Mouse (Mus musculus): ENCODE measurements around the gene Rnft2.

Rnft2 gene

DNA sequence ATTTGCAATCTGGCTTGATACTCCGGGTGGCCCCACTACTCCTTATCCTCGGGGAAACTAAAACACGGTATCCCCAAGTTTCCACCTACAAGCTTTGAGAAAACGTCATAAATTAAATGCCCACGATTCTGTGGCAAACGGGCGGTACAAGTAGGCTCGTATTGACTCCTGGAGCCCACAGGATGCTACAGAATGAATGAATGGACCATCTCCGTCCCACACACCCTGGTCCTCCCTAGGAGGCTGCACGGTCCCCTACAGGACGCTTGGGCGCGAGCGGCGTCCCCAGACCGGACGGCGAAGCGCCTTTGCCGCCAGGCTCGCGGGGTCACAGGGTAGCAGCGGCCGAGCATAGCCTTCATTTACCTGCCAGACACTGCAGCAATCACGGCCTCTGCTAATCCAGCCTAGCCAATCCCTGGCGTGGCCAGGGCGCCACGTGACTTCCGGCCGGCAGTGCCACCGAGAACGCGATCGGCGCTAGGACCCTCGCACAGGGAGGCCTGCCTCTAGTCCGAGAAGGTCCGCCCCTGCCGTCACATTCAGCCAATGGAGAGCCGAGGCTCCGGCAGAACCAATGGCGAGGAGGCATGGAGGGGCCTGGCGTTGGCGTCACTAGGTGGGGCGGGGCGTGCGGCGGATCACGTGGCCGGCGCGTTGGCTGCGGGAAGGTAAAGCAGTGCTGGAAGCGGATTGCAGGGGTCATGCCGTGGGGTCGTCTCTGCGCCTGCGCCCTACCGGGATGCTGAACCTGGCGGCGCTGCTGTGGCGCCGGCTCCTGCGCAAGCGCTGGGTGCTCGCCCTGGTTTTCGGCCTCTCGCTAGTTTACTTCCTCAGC is at the start of gene Rnft2, which contains the start of gene 2410131K14Rik:
Gene Rnft2 (minus strand): TSS at position 511 of the 838 bp plus-strand sequence.
Gene 2410131K14Rik (plus strand): TSS at position 622 of the 838 bp plus-strand sequence.
- DNase-seq, result peak; percentile 100

DNA sequence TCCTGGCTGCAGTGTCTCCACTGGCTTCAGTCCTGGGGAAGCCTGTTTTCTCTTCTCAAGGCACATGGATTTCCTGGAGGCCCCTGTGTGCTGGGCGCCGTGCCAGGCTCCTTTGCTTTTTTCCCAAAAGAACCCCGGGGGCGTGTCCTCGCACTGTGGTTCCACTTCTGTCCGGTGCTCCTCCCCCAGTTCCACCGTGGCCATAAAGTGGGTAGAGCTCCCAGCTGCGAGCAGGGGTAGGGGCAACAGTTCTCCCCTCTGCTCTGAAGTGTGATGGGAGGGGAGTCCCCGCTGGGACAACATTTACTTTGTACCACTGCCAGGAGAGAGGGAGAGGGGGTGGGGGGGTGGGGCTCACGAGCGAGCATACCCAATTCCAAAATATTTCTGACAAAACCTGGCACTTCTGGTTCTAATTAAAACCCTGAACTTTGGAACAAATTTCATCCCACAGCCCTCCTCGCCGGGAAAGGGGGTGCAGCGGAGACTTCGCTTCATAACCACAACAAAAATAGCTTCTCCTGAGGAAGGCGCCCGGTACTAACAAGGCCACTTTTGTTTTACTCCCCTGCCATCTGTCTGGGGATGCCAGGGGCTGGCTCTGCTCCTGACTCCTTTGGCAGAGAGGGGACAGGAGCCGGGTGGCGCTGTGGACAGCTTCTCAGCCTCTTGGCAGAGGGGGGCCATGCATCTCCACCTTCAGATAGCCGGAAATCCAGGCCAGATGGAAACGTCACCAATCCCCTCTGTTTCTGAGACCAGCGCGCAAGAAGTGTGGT is 49.4 kb upstream of the Rnft2 start:
- DNase-seq, result peak; percentile 82

DNA sequence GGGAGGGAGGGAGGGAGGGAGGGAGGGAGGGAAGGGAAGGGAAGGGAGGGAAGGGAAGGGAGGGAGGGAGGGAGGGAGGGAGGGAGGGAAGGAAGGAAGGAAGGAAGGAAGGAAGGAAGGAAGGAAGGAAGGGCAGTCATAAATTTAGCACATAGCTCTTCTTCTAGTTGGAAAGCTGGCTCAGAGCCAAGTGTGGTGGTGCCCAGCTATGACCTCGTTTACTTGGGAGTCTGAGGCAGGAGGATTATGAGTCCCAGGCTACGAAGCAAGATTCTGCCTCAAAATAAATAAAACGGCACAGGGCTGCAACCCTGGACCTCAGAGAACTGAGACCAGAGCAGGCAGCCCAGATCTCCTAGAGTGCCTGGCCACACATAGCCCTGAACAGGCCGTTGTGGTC is 47.6 kb upstream of the Rnft2 start:
- no peak for DNase-seq

DNA sequence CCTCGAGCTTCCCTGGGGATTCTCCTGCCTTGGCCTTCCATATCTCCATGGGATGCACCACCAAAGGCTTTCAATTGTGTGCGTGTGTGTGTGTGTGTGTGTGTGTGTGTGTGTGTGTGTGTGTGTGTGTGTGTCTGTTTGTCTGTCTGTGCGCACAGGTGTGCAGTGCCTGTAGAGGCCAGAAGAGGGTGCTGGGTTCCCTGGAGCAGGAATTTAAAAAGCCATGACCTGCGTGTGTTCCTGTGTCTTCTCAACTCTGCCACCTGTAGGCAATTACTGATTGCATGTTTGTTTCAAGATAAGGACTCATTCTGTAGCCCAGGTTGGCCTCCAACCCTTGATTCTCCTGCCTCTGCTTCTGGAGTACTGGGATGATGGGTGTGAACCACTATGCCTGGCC is 46.5 kb upstream of the Rnft2 start:
- no peak for DNase-seq

DNA sequence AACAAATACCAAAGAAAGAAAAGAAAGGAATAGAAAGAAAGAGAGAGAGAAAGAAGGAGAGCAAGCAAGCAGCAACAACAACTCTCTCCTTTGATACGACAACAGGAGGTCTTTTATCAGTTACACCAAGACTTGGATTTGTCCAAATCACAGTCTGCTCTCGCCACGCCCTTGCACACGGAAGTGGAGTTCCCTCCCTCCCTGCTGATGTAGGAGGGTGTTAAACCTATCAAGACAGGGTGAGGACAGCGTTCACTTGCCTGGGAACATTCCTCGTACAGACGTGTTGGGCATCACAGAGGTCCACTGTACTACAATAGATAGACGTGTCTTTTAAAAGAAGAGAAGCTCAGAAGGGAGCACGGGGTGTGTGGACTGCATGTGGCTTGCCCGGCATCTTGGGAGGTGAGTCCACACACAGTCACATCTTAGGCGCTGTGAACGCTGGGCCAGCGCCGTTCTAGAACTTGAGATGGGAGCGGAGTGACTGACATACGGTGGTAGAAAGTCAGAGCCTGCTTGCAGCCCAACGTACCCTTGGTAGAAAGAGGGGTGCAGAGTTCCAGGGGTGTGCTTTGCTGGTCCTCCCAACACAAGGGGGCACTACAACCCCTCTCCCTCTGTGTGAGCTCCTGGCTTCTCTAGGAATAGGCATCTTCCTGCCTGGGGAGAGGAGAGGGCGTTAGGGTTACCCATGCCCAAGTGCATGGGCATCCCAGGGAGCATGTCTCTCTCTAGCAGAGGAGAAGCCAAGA is 33.0 kb upstream of the Rnft2 start:
- no peak for DNase-seq

DNA sequence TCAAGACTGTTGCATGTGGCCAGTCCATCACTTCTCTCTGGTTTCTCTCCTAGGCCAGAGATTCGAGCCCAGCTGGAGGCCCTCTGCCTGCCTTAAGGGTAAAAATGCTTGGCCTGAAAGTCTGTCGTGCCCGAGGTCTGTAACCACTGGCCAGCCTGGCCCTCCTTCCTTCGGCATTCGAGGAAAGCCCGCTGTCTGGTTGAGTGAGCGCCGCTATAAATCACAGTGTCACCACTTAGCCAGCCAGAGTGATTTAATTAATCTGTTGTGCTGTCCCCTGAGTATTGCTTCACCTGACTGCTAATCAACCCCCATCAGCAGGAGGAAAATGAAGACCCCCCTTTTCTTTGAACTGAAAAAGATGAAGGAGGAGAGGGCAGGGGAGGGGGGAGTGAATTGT is 31.8 kb upstream of the Rnft2 start:
- DNase-seq, result no peak

DNA sequence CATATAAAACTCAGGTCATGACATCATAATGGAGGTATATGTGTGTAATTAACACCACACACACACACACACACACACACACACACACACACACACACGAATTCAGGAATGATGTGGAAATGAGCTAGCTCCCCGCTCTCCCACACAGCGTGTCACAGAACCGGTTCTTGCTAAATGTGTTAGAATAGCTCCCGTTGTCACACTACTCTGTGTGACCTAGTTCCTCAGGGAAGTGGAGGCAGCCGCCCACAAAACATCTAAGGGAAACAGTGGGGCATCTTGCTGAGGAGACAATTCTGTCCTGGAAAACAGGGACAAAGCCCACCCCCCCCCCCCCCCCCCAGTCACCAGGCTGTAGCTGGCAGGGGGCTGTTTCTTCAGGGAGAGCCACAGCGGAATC is 31.4 kb upstream of the Rnft2 start:
- no peak for DNase-seq

DNA sequence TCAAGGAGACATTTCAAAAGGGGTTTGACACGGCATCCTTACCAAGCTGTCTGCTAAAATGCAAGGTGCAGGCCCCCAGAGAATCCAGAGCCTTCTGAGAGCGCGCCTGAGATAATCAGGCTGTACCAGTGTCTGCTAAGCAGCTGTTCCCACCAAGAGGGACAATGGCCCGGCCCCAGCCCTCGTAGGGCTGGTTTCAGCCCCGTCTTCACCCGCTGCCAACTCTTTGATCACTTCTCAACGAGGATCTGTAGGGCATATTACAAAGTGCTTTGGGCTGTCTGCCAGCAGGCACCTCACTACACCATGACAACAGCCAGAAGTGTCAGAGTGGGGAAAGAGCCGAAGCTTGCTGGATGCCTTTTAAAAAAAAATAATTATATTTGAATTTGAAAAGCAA is 29.6 kb upstream of the Rnft2 start:
- no peak for DNase-seq

DNA sequence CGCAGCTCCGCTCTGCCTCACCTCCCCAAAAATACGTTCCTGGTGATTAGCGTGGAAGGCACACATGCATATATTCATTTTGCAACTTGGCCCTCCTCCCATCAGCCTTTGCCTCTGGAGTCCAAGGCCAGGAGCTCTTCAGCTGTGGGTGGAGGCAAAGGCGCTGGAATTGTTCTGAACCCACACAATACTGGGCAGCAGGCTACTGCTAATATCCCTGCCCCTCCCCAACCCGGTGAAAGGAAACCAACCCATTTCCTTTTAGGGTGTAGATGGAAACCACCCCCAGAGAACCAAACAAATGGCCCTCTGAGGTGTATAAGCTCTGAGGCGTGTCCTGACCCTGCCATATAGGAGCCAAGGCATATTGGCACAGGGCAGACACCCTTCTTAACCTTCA is 28.5 kb upstream of the Rnft2 start:
- no peak for DNase-seq

DNA sequence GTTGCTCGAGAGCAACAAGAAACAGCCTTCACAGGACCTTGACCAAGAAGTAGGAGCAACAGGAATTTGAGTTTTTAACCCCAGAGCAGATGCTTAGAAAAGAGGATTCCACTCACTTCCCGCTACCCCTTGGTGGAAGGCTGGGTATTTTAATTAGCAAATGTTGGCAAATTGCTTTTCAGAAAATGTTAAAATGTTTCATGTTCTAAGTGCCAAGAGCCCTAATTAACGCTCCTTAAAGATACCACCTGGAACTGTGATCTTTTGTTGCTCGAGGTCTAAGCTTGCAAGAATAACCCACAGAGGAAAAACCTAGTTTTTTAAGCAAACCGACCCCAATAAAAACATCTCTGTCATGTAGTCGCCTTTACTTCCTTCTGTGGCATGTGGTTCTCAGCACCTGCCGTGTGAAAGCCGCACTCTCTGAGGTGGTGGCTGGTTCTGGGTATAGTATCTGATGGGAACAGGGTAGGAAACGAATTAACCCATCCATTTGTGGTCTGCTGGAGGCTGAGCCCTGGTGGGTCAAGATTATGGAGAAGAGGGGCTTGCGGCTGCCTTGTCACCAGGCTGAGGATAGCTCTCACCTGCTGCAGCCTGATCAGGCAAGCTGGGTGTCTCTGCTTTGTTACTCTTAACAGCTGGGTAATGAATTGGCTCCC is 26.7 kb upstream of the Rnft2 start:
- no peak for DNase-seq

DNA sequence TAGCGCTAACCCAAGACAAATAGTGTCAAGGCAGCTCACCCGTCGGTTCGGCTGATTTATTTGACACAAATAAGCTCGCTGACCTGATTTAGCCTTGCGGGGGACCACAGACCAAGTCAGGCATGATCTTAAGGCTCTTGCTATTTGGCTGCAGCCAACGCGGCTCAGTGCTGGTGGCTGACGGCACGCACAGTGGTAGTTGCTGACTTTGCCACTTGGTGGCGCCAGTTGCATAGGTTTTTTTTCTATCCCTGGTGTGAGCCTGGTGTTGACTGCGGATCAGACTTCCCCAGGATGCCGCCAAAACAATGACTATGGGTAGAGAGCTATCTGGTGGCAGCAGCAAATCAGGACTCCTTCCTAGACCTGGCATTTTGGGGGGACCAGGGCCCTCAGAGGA is 24.1 kb upstream of the Rnft2 start:
- DNase-seq, result peak; percentile 87

DNA sequence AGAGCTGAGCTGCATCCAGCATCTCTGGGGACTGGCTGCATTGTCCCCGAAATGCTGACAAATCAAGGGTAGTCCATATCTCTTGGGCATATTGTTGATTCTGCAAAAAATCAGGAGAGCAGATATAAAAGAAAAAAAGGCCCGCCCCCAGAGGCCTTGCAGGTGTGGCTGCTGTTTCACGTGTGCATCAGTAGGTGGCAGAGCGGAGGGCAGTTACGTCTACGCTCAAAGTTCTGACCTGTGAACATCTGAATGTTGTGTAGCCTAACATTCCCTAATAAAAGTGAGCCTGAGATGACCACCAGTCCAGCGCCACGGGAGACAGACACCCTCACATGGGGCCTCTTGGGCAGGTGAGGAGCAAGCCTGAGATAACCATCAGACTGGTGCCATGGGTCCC is 21.4 kb upstream of the Rnft2 start:
- no peak for DNase-seq

DNA sequence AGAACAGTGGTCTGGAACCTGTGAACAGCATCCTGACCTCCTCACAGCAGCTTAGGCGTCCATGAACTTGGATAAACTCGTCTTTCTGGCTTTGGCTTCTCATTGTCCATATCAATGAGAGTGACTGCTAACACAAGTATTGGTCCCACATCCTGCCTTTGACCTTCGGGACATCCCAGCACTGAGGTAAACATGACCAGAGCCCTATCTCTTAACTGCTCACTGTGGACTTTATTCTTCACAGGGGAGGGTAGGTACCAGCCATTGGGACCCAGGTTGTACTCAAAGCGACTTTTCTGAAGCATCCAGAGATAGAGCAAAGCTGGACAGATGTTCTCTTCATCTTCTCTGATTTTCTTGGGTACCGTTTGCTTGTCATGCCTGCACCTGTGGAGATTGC is 20.4 kb upstream of the Rnft2 start:
- DNase-seq, result no peak

DNA sequence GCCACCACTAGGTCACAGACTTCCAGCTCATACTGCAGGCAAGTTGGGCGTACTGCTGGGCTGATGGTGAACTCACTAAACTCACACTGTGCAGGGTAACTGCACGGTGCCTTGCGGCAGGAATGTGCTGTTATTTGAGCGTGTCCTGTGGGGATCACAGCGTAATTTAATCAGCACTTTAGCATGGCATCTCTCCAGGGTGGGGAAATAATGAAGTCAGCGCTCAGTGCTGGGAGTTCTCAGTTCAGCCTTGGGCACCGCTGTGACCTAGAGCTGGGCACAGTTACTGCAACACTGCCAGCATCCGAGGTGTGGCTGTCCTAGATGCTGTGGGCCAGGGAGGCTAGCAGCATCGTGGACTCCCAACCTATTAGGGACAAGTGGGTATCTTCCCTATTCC is 19.4 kb upstream of the Rnft2 start:
- DNase-seq, result peak; percentile 36

DNA sequence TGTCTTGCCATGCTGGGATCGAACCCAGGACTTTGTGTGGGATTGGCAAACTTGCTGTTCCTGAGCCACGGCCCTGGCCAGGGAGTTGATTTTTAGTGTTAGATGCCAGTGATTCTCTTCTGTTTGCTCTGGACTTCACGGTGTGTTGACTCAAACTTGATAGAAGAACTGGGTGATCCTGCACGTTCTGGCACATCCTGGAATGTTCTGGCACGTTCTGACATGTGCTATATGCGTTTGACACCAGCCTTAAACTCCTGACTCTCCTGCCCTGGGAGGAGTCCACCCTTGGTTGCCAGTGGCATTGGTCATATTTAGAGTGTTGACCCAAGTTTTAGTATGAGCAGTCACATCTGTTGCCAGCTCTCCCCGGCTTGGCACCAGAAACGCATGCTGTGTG is 17.5 kb upstream of the Rnft2 start:
- DNase-seq, result no peak

DNA sequence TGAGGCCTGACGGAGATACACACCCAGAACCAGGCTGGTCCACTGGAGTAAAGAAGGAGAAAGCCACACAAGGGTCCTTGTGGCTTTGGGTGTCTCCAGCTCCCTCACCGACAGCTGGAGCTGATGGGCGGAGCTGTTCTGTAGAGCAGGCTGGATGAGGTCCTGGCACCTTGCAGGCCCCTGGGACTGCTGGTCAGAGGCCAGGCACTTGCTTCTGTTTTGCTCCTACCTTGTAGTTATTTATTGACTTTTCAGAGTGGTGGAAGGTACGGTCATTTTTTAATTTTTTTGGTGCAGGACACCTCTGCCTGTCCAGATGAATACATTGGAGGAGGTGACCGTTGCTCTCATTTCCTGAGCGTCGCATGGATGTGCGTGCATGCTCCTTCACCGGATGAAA is 16.3 kb upstream of the Rnft2 start:
- DNase-seq, result no peak

DNA sequence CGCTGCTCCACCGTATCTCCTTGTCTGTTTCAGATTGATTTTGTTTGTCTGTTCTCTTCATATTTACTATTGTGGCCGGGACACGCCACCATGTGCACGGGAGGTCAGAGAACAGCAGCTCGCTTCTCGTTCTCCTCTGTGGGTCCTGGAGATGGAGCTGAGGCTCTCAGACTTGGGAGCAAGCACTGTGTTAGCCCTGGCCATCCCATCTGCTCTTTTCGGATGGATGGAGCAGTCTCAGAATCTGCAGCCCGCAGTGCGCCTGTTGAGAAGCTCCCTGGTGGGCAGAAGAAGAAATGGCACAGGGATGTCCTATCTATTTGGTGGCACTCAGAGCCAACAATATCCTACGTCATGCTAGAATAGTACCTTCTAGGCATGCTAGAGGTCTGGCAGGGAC is 15.7 kb upstream of the Rnft2 start:
- peak; percentile 72 for DNase-seq

DNA sequence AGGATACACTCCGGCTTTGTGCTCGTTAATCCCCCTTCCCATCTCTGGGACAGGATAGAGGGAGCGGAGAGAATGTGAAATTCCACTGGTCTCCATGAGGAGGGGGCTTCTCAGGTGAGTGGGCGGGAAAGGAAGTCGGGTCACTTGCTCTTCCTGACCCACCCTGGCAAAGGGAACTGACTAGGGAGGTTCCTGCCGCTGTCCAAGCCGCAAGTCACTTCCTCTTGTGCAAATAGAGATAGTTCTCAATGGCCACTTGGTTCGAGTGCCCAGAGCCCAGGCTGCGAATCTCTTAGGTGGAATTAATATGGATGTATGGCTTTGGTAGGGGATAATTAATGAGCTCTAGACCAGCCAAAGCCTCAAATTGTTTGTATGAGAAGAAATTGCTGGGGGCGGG is 15.1 kb upstream of the Rnft2 start:
- DNase-seq, result no peak

DNA sequence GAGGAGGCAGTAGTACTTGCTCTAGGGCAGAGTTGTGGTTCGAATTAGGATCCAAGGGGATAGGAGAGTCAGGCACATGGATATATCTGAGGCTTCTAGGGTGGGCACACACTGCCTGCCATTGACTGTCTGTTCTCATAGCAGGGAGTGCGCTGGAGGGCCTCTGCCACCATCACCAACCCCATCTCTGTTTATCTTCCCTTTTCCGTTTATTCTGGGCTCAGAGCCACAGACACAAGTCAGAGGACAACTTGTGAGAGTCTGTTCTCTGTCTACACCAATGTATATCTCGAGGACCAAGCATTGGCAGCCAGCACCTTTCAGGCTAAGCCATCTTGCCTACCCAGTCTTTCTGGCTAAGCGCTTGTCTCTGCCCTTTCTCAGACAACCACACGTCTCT is 14.7 kb upstream of the Rnft2 start:
- DNase-seq, result no peak

DNA sequence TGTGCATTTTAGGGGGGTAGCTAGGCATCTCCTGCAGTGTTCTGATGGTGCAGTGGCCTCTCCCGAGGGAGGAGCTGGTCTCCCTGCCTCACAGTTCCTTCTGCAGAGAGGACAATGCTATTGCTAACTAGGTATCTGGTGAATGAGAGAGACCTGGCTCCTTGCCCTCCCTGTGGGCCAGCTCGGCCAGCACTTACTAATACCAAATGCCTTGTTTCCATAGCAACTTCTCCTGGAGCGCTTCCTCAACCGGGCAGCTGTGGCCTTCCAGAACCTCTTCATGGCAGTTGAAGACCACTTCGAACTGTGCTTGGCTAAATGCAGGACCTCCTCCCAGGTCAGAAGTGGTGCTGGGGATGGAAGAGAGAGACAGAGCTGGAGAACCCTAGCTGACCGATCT is 14.2 kb upstream of the Rnft2 start:
- no peak for DNase-seq

DNA sequence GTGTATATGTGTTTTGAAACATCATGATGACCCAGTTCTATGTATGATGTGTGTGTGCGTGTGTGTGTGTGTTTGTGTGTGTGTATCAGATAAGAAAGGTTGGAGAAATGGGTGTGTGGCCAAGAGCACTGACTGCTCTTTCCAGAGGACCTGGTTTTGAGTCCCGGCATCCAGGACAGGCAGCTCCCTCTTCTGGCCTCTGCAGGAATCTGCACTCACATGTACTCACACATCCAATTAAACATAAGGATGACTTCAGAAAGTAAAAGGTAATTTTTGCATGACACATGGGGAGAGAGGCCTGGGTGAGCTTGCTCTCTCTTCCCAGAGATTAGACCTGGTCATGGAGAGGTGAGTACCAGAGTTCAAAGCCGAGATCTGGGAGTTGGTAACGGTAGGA is 12.1 kb upstream of the Rnft2 start:
- no peak for DNase-seq

DNA sequence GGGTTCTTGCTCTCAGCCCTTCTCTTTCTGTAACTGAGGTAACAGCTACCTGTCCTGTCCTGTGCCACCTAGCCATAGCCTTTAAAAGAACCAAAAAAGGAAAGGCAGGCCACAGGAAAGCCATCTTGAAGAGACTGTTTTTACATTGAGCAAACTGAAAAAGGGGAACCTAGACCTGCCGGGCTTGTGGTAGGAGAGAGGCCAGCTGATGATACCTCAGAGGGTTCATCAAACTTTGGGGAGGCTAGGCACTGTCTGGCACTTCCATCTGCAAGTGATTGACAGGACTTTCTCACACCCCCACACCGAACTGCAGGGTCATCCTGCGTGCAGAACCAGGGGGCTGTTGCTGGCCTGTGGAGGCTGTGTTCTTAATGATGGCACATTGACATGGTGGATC is 8.6 kb upstream of the Rnft2 start:
- DNase-seq, result no peak

DNA sequence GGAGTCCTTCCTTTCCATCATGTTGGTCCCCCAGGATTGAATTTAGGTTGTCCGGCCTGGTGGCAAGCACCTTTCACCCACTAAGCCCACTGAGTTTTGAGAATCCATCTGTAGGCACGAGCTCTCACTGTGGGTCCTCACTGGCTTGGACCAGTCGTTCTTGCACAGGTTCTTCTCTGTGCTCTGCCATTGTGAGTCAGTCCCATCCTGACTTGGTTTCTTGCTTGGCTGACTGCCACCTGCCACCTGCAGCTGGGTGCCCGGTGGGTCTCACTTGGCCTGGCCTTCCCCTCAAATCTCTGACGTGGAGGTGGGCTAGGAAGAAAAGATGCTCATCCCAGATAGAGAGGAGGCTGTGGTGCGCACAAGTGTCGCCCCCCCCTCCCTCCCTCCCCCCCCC is 6.1 kb upstream of the Rnft2 start:
- no peak for DNase-seq
